Mouse (Mus musculus) embryonic facial prominence, embryonic 13.5 days (tissue): ENCODE data around the gene Cnnm4. TPM values are rescaled to one million over a fixed set of nuclear protein-coding genes. Genes with fewer than 3 reads are reported as not detected.
A peak's percentile ranks its signal among the peaks of the same experiment; 100 is the strongest.

Source experiments
- ATAC-seq: fragments of 200-750 bp; cut with Nextera tagmentation; 2 replicates; pipeline ENCODE4 v1.8.0; 2017; ENCODE audit warnings: low read depth; ENCODE audit not compliant: insufficient number of reproducible peaks, insufficient read depth, low FRiP score, low TSS enrichment
- H3K27ac ChIP-seq: fragments of 300-500 bp; sonication (generic); 2 replicates; pipeline ENCODE4 v1.5.1; 2015; ENCODE audit warnings: moderate library complexity, mild to moderate bottlenecking, inconsistent platforms
- H3K27me3 ChIP-seq: fragments of 300-500 bp; sonication (generic); 2 replicates; pipeline ENCODE4 v1.6.1; 2015; ENCODE audit warnings: mild to moderate bottlenecking, inconsistent platforms
- H3K36me3 ChIP-seq: fragments of 300-500 bp; sonication (generic); 2 replicates; pipeline ENCODE4 v1.6.1; 2015; ENCODE audit warnings: mild to moderate bottlenecking, inconsistent platforms
- H3K4me1 ChIP-seq: fragments of 300-500 bp; sonication (generic); 2 replicates; pipeline ENCODE4 v1.6.1; 2015; ENCODE audit warnings: inconsistent platforms
- H3K4me2 ChIP-seq: fragments of 300-500 bp; sonication (generic); 2 replicates; pipeline ENCODE4 v1.6.1; 2015; ENCODE audit warnings: moderate library complexity, mild to moderate bottlenecking, inconsistent platforms
- H3K4me3 ChIP-seq: fragments of 300-500 bp; sonication (generic); 2 replicates; pipeline ENCODE4 v1.5.1; 2015; ENCODE audit warnings: mild to moderate bottlenecking, inconsistent platforms
- H3K9ac ChIP-seq: fragments of 300-500 bp; sonication (generic); 2 replicates; pipeline ENCODE4 v1.6.1; 2015; ENCODE audit warnings: mild to moderate bottlenecking, inconsistent platforms
- H3K9me3 ChIP-seq: fragments of 300-500 bp; sonication (generic); 2 replicates; pipeline ENCODE4 v1.6.1; 2016; ENCODE audit warnings: inconsistent platforms
- WGBS: fragments of 180-500 bp; shearing (Covaris S2); methylation state at CpG from one replicate; pipeline ENCODE4 v1.1.7; 2015; ENCODE audit warnings: mixed read lengths; 5-methylcytosine and 5-hydroxymethylcytosine counted together
- polyA plus RNA-seq: library from polyadenylated mRNA; unstranded; fragments of >200 nt; fragmentation: Nextera tagmentation; extraction: Ambion mirVana; gene quantifications from 2 replicates; pipeline ENCODE4 v1.2.1, GENCODE M21; 2015

Gene Cnnm4
- polyA plus RNA-seq, 1 experiment from 2014 or later: 15.6 TPM

DNA sequence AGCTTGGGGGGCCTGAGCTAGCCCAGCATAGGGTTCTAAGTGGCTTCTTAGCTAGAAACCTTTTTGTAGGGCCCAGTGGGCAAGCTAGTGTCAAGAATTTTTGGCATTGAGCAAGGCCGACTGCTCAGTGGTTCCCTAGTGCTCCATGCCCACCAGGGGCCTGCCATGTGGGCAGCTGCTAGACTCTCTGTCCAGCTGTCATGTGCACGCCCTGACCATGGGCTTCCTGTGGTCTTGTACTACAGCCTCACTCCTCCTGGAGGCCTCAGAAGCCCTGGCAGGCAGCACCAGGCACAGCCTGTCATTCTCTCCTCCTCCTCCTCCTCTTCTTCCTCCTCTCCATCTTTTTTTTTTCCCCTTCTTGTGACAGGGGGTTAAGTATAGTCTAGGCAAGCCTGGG is 25.9 kb downstream of the Cnnm4 start:
- peaks cover 15% of the 10 kb centered on the region for H3K4me1 ChIP-seq
- H3K4me3 ChIP-seq: no peak overlapping the region
- H3K27me3 ChIP-seq: no peaks in the 10 kb centered on the region
- no peak for ATAC-seq
- no peaks in the 10 kb centered on the region for H3K9me3 ChIP-seq
- 0 out of 2 replicates have a peak overlapping the region, but pooled peaks have one; percentile 32 for H3K9ac ChIP-seq
- peaks cover 29% of the 10 kb centered on the region for H3K36me3 ChIP-seq
- WGBS: 77% methylated on average over 2 of the region's 2 CpGs
- H3K4me2 ChIP-seq: no peak overlapping the region
- no peak overlapping the region for H3K27ac ChIP-seq

DNA sequence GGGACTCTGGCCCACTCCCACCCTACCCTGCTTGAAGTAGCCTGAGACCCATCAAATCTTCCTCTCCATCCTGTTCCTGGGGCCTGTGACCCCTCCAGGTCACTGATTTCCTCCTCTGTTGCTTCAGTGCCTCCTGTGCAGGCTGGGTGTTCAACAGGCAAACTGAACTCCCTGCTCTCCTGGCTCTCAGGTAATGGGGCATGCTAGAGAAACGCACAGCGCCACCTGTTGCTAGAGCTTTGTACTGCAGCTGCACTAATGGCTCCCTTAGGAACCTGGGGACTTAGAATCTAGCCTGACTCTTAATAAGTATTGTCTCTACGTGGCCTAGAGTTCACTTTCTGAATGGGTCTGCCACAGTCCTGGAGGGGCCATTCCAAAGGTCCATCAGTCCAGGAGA is 29.8 kb downstream of the Cnnm4 start:
- peaks cover 45% of the 10 kb centered on the region for H3K36me3 ChIP-seq
- no peak overlapping the region for H3K9ac ChIP-seq
- no peaks in the 10 kb centered on the region for H3K9me3 ChIP-seq
- H3K4me2 ChIP-seq: no peak overlapping the region
- no peak overlapping the region for H3K27ac ChIP-seq
- WGBS: 7% methylated on average over 3 of the region's 3 CpGs
- no peak overlapping the region for H3K4me3 ChIP-seq
- no peaks in the 10 kb centered on the region for H3K4me1 ChIP-seq
- H3K27me3 ChIP-seq: no peaks in the 10 kb centered on the region
- ATAC-seq: no peak

DNA sequence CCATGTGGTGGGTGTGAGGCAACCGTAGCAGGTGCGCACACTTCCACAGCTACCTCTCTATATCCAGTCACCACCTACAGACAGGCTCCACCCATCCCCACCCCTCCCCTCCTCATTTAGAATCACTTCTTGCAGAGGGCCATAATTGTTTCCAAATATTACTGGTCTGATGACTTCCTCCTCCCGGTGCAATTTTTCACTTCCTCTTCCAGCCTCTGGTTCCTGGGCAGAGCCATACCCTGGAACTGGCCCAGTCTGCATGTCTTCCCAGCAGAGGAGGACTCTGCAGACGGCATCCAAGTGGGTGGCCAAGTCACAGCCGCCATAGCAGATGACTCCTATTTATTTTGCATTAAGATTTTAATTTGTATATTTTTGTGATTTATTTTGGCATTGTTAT is 36.8 kb downstream of the Cnnm4 start:
- Histone ChIP-seq H3K4me3 (no peak overlapping the region), H3K27me3 (no peaks in the 10 kb centered on the region), H3K36me3 (peaks cover 25% of the 10 kb centered on the region), H3K4me1 (peaks cover 5% of the 10 kb centered on the region), H3K27ac (no peak overlapping the region), H3K9ac (no peak overlapping the region), H3K4me2 (no peak overlapping the region), H3K9me3 (no peaks in the 10 kb centered on the region)
- ATAC-seq: no peak
- WGBS: 80% methylated on average over 5 of the region's 5 CpGs

DNA sequence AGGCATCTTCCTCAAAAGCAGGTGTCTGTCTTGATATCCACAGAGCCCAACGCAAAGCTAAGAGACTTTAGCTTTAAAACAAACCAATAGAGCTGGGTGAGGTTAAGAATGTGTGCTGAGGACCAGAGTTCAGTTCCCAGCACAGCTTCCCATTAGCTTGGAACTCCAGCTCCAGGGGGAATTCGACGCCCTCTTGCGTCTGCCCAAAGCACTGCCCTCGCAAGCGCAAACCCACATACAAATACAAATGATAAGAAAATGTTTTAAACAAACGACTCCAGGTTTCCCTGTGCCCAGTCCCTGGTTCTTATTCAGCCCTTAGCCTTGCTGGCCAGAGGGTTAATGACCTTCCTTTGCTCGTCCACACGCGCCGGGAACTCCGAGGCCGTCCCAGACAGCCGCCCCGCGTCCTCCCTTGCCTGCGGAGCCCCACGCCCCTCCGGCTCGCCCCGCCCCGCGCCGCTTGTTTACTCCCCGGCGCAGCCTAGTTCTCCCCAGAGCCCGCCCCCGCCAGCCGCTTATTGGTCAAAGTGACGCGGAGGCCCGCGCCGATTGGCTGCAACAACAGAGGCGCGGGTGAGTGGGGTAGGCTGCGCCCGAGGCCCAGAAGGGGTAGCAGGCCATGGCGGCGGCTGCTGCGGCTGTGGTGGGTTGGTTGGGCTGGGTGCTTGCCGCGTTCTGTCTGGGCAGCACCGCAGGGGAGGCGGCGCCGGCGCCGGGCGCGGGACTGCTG is 40.0 kb downstream of the Cnnm4 start, which contains the start of gene Cnnm3:
TSS of gene Cnnm3 (plus strand) at position 579 of the 733 bp plus-strand sequence.
- Histone ChIP-seq H3K9ac (peak within 1 kb of the TSS; percentile 87), H3K27ac (peak within 1 kb of the TSS; percentile 99), H3K36me3 (peaks cover 23% of the 10 kb centered on the region), H3K9me3 (no peaks in the 10 kb centered on the region), H3K4me2 (peak within 1 kb of the TSS; percentile 96), H3K4me1 (peaks cover 33% of the 10 kb centered on the region), H3K4me3 (peak within 1 kb of the TSS; percentile 75), H3K27me3 (no peaks in the 10 kb centered on the region)
- WGBS: 1% methylated on average over 51 of the region's 51 CpGs
- ATAC-seq: peak; percentile 95

DNA sequence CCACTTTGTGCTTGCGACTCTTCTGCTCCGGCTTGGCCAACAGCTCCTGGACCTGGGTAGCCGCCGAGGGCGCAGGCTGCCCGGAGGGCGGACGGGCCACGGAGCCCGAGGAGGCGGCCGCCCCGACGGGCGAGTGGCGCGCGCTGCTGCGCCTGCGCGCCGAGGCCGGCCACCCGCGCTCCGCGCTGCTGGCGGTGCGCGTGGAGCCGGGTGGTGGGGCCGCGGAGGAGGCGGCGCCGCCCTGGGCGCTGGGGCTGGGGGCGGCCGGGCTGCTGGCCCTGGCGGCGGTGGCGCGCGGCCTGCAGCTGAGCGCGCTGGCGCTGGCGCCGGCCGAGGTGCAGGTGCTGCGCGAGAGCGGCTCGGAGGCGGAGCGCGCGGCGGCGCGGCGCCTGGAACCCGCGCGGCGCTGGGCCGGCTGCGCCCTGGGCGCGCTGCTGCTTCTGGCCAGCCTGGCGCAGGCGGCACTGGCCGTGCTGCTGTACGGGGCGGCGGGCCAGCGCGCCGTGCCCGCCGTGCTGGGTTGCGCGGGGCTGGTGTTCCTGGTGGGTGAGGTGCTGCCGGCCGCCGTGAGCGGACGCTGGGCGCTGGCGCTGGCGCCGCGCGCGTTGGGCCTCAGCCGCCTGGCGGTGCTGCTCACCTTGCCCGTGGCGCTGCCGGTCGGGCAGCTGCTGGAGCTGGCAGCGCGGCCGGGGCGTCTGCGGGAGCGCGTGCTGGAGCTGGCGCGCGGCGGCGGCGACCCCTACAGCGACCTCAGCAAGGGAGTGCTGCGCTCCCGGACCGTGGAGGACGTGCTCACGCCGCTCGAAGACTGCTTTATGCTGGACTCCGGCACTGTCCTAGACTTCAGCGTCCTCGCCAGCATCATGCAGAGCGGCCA is 40.9 kb downstream of the Cnnm4 start:
- under 1% methylated on average over 111 of the region's 126 CpGs for WGBS
- H3K27me3 ChIP-seq: no peaks in the 10 kb centered on the region
- peak overlapping the region; percentile 75 for H3K4me3 ChIP-seq
- H3K27ac ChIP-seq: peak overlapping the region; percentile 99
- H3K9me3 ChIP-seq: no peaks in the 10 kb centered on the region
- peaks cover 33% of the 10 kb centered on the region for H3K4me1 ChIP-seq
- peaks cover 25% of the 10 kb centered on the region for H3K36me3 ChIP-seq
- peak overlapping the region; percentile 96 for H3K4me2 ChIP-seq
- ATAC-seq: peak; percentile 48
- H3K9ac ChIP-seq: peak overlapping the region; percentile 87

DNA sequence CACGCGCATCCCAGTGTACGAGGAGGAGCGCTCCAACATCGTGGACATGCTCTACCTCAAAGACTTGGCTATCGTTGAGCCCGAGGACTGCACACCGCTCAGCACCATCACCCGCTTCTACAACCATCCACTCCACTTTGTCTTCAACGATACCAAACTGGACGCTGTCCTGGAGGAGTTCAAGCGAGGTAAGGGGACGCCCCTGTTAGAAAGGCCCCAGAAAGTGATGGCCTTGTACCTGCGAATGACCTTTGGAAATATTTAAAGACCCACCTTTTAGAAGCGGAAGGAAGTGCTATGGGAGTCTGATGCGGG is 41.5 kb downstream of the Cnnm4 start:
- Histone ChIP-seq H3K27me3 (no peaks in the 10 kb centered on the region), H3K4me2 (peak overlapping the region; percentile 96), H3K9me3 (no peaks in the 10 kb centered on the region), H3K27ac (peak overlapping the region; percentile 99; the same call in 1 of the 2 replicates), H3K4me3 (peak overlapping the region; percentile 75), H3K9ac (peak overlapping the region; percentile 87), H3K4me1 (peaks cover 33% of the 10 kb centered on the region), H3K36me3 (peaks cover 23% of the 10 kb centered on the region)
- under 1% methylated on average over 16 of the region's 16 CpGs for whole genome bisulfite sequencing
- no peak for ATAC-seq

DNA sequence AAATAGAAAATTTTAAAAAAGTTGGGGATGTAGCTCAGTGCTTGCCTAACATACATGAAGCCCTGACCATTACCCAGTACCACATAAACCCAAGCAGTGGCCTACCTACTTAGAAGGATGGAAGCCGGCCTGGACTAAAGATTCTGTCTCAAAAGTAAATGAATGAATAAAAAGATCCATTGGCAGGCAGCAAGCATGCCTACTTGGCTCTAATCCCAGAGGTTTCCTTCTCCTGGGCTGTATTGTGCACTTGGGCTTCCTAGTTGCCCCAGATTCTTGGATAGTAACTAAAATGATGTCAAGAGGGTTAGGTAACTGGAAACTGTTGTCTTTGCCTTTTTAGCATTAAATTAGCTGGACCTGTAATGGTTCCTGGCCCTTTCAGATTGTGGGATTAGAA is 41.9 kb downstream of the Cnnm4 start:
- Histone ChIP-seq H3K9ac (peak overlapping the region; percentile 87), H3K4me2 (peak overlapping the region; percentile 96), H3K36me3 (peaks cover 24% of the 10 kb centered on the region), H3K27me3 (no peaks in the 10 kb centered on the region), H3K9me3 (no peaks in the 10 kb centered on the region), H3K4me3 (peak overlapping the region; percentile 75), H3K4me1 (peaks cover 33% of the 10 kb centered on the region), H3K27ac (no peak overlapping the region)
- 7% methylated on average over 1 of the region's 1 CpGs for WGBS
- no peak for ATAC-seq

DNA sequence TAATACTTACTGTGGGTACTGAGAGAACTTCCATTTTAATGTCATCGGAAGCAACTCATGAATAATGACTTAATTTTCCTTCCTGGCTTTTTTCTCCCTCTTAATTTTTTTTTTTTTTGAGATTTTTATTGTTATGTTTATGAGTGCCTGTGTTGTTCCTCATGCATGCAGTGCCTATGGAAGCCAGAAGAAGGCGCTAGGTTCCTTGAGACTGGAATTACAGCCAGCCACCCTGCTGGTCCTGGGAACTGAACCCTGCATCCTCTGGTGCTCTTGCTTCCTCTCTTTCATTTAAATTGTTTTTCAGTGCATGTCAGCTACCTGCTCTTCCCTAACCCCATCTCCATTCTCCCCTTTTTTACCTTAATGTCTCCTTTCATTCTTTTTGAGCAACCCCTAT is 42.3 kb downstream of the Cnnm4 start:
- H3K4me1 ChIP-seq: peaks cover 33% of the 10 kb centered on the region
- 52% methylated on average over 2 of the region's 2 CpGs for WGBS
- peak overlapping the region; percentile 75 for H3K4me3 ChIP-seq
- H3K9ac ChIP-seq: no peak overlapping the region
- H3K9me3 ChIP-seq: no peaks in the 10 kb centered on the region
- H3K27ac ChIP-seq: no peak overlapping the region
- peaks cover 28% of the 10 kb centered on the region for H3K36me3 ChIP-seq
- H3K27me3 ChIP-seq: no peaks in the 10 kb centered on the region
- peak overlapping the region; percentile 96 for H3K4me2 ChIP-seq
- no peak for ATAC-seq

DNA sequence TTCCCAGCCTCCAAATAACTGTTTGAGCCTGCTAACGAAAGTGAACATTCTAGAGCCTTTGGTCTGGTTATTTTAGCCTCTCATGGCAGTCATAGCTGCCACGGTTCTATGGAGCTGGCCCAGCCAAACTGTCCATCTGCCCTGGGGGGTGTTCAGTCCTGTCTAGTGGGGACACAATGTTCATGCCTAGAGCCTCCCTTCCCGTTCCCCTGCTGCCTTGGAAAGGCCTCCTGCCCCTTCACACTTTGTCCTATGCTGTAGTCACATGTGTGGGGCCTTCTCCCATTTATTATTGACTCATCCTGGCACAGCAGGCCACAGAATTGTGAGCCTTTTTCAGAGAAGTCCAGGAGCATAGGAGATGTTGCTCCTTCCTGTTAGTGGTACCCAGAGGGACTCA is 46.8 kb downstream of the Cnnm4 start:
- peak overlapping the region; percentile 46; the same call in 1 of the 2 replicates for H3K9ac ChIP-seq
- H3K36me3 ChIP-seq: peaks cover 74% of the 10 kb centered on the region
- peaks cover 27% of the 10 kb centered on the region for H3K4me1 ChIP-seq
- no peak for ATAC-seq
- H3K4me2 ChIP-seq: no peak overlapping the region
- H3K27ac ChIP-seq: no peak overlapping the region
- no peaks in the 10 kb centered on the region for H3K9me3 ChIP-seq
- no peaks in the 10 kb centered on the region for H3K27me3 ChIP-seq
- 76% methylated on average over 3 of the region's 3 CpGs for WGBS
- no peak overlapping the region for H3K4me3 ChIP-seq

DNA sequence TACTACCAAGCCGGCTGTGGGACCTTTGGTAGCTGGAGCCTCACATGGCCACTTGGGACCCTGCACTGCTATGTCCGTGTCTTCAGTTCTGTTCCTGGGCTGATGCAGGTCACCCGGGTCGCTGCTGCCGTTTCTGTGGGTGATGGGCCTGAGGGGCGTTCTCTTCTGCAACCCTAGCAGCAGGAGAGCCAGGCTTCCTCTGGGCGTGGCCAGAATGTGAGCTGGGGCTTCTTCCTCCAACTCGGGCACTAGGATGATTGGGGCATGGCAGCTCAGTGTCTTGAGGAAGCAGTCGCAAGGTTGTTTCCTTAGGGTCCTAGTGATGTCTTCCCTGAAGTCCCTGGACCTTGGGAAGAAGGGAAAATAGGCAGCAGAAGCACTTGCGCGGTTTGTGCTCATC is 48.2 kb downstream of the Cnnm4 start:
- H3K4me2 ChIP-seq: no peak overlapping the region
- H3K4me3 ChIP-seq: no peak overlapping the region
- H3K27ac ChIP-seq: no peak overlapping the region
- peaks cover 82% of the 10 kb centered on the region for H3K36me3 ChIP-seq
- ATAC-seq: no peak
- no peaks in the 10 kb centered on the region for H3K9me3 ChIP-seq
- H3K9ac ChIP-seq: no peak overlapping the region
- WGBS: 83% methylated on average over 11 of the region's 11 CpGs
- H3K4me1 ChIP-seq: peaks cover 13% of the 10 kb centered on the region
- no peaks in the 10 kb centered on the region for H3K27me3 ChIP-seq

DNA sequence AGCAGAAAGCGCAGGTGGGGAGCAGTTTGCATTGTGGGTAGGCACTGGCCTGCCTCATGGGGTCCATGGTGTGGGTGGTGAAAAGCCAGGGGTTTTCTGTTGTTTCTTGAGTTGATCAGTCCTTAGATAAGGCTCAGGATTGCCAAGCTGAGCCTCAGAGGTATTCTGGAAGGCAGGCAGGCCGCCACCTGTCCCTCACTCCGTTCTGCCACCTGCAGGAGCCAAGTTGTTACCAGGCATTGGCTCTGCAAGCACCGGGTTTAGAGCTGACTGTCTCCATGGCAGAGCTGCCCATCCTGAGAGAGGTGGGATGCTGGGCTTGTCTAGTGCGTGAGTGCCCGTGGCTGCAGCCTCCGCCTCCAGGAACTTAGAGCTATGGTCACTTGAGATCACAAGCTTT is 50.8 kb downstream of the Cnnm4 start:
- WGBS: 90% methylated on average over 7 of the region's 7 CpGs
- no peak overlapping the region for H3K9ac ChIP-seq
- no peak for ATAC-seq
- H3K27me3 ChIP-seq: no peaks in the 10 kb centered on the region
- H3K36me3 ChIP-seq: peaks cover 96% of the 10 kb centered on the region
- H3K27ac ChIP-seq: no peak overlapping the region
- H3K4me1 ChIP-seq: no peaks in the 10 kb centered on the region
- no peaks in the 10 kb centered on the region for H3K9me3 ChIP-seq
- H3K4me3 ChIP-seq: no peak overlapping the region
- H3K4me2 ChIP-seq: no peak overlapping the region
